Mouse (Mus musculus) stomach, embryonic 16.5 days (tissue): ENCODE data around the gene Zfp36l1. TPM values are rescaled to one million over a fixed set of nuclear protein-coding genes. Genes with fewer than 3 reads are reported as not detected.
A peak's percentile ranks its signal among the peaks of the same experiment; 100 is the strongest.

ENCODE experiments used
- ATAC-seq: fragments of 200-750 bp; cut with Nextera tagmentation; 2 replicates; pipeline ENCODE4 v1.8.0; 2017; ENCODE audit warnings: moderate number of reproducible peaks, moderate TSS enrichment; ENCODE audit not compliant: insufficient read depth, low FRiP score
- H3K27ac ChIP-seq: fragments of 300-500 bp; sonication (generic); 2 replicates; pipeline ENCODE4 v1.5.1; 2014; ENCODE audit warnings: low read length
- H3K27me3 ChIP-seq: fragments of 300-500 bp; sonication (generic); 2 replicates; pipeline ENCODE4 v1.6.1; 2014; ENCODE audit warnings: low read length, control low read depth, mixed read lengths; ENCODE audit not compliant: control insufficient read depth, insufficient read depth
- H3K36me3 ChIP-seq: fragments of 300-500 bp; sonication (generic); 2 replicates; pipeline ENCODE4 v1.6.1; 2014; ENCODE audit warnings: low read length; ENCODE audit not compliant: control insufficient read depth, insufficient read depth
- H3K4me1 ChIP-seq: fragments of 300-500 bp; sonication (generic); 2 replicates; pipeline ENCODE4 v1.6.1; 2014; ENCODE audit warnings: low read length, control low read depth, mixed read lengths; ENCODE audit not compliant: control insufficient read depth, insufficient read depth
- H3K4me2 ChIP-seq: fragments of 300-500 bp; sonication (generic); 2 replicates; pipeline ENCODE4 v1.6.1; 2014; ENCODE audit warnings: low read depth, low read length, mixed read lengths
- H3K4me3 ChIP-seq: fragments of 300-500 bp; sonication (generic); replicated peaks from 2 replicates; pipeline ENCODE4 v1.5.1; 2014; ENCODE audit warnings: mild to moderate bottlenecking, low read length
- H3K9ac ChIP-seq: fragments of 300-500 bp; sonication (generic); 2 replicates; pipeline ENCODE4 v1.6.1; 2014; ENCODE audit warnings: low read length
- H3K9me3 ChIP-seq: fragments of 300-500 bp; sonication (generic); replicated peaks from 2 replicates; pipeline ENCODE4 v1.6.1; 2016; ENCODE audit warnings: low read length, control low read depth; ENCODE audit not compliant: control insufficient read depth
- WGBS: fragments of 180-500 bp; shearing (Covaris S2); extraction: QIAGEN DNeasy Blood & Tissue Kit; methylation state at CpG from one replicate; pipeline ENCODE4 v1.1.7; 2014; 5-methylcytosine and 5-hydroxymethylcytosine counted together
- polyA plus RNA-seq: library from polyadenylated mRNA; unstranded; fragments of >200 nt; fragmentation: Nextera tagmentation; extraction: Ambion mirVana; gene quantifications from 2 replicates; pipeline ENCODE4 v1.2.1, GENCODE M21; 2015

Zfp36l1 gene
- polyA plus RNA-seq, 1 experiment from 2014 or later, result 137 TPM

- peaks cover 7% of the 10 kb centered on the region; the same call in 1 of the 2 replicates for H3K4me1 ChIP-seq
- ATAC-seq, result no peak
- 81% methylated on average over 3 of the region's 3 CpGs for WGBS
Measured at GRCm38 (mm10) chr12:80069040-80069439, 43.8 kb downstream of the Zfp36l1 start.

DNA sequence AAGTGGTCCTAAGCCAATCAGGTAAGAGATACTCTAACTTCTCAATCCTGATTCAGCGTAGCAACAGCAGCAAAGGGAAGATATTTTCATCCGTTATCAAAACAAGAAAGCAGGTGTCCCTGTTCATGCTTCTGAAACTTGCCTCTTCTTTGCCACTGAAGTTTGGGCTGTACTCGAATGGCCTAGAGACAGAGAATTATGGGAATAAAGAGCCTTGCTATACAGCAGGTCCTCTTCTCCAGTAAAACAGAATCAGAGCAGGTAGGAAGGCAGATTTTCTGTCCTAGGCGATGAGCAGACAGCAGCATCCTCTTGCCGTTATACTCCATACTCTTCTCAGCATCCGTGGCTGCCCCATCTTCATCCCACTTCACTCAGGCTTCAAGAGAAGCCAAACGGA, 44.8 kb downstream of the Zfp36l1 start:
- ATAC-seq, result no peak
- WGBS, result 82% methylated on average over 7 of the region's 7 CpGs
- no peaks in the 10 kb centered on the region for H3K9me3 ChIP-seq

More at GRCm38 (mm10) chr12:80069040-80069439, 43.8 kb downstream of the Zfp36l1 start:
- H3K27me3 ChIP-seq, result no peaks in the 10 kb centered on the region
- no peak overlapping the region for H3K9ac ChIP-seq
- no peak overlapping the region for H3K4me2 ChIP-seq
- no peaks in the 10 kb centered on the region for H3K36me3 ChIP-seq
- no peak overlapping the region for H3K27ac ChIP-seq
- H3K4me3 ChIP-seq, result no peak overlapping the region
- no peaks in the 10 kb centered on the region for H3K9me3 ChIP-seq

GRCm38 (mm10) chr12:80065049-80065448, 47.8 kb downstream of the Zfp36l1 start:
- no peaks in the 10 kb centered on the region for H3K36me3 ChIP-seq
- ATAC-seq, result no peak
- no peak overlapping the region for H3K4me2 ChIP-seq
- H3K4me1 ChIP-seq, result peaks cover 38% of the 10 kb centered on the region
- no peaks in the 10 kb centered on the region for H3K9me3 ChIP-seq
- no peak overlapping the region for H3K9ac ChIP-seq
- 82% methylated on average over 8 of the region's 8 CpGs for WGBS
- no peak overlapping the region for H3K27ac ChIP-seq
- H3K4me3 ChIP-seq, result no peak overlapping the region
- H3K27me3 ChIP-seq, result no peaks in the 10 kb centered on the region

More for the DNA sequence above, 44.8 kb downstream of the Zfp36l1 start:
- Histone ChIP-seq H3K4me2 (no peak overlapping the region), H3K36me3 (no peaks in the 10 kb centered on the region), H3K4me3 (no peak overlapping the region), H3K27ac (no peak overlapping the region), H3K27me3 (no peaks in the 10 kb centered on the region), H3K4me1 (peaks cover 17% of the 10 kb centered on the region; the same call in 1 of the 2 replicates), H3K9ac (no peak overlapping the region)

DNA sequence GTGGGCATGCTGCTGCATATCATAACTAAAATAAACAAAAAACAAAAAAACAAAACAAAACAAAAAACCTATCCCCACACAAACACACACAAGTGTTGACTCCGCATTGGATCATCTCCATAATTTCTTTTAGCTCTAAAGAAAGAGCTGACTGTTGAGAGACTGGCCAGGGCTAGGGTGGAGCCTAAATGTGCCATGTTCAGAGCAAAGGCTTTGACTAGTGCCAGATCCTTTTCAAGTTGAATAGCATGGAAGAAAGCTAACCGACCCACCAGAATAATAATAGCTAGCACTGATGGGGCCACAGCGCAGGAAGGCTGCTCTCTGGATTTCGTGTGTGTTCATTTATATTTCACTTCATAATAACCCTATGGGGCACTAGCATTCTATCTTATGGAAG, 48.5 kb downstream of the Zfp36l1 start:
- Histone ChIP-seq H3K4me1 (peaks cover 43% of the 10 kb centered on the region), H3K27ac (no peak overlapping the region)
- WGBS, result 69% methylated on average over 4 of the region's 4 CpGs

DNA sequence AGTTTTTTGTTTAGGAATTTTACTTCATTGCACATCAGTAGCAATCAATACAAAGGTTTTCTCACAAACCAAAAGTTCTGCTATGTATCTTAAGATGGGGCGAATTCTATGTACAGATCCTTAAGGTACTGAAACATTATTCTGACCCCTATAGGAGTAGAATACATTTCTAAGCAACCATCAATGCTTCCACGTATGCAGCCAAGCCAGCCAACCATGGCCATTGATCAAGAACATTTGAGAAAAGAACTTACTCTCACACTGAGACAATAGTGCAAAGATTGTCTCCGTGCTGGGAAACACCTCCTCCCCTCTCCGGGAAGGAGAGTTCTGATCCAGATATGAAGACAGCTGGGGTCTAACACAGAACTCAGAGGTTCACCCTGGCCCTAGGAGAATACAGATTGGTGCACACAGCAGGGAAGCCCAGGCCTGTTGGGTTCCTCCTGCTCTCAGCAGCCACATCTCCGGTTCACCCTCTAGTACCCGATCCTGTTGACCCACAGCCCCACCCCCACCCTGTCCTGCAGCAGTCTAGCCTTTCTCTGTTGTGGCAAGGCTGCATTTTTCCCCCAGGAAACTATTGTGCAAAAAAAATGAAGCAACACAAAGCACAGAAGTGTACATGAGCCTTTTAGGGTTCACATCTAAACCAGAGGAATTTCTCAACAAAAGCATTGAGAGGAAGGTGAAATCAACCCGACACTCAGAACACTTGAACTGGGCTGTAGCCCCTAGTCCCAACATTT, 49.2 kb downstream of the Zfp36l1 start:
- H3K9ac ChIP-seq, result no peak overlapping the region
- no peaks in the 10 kb centered on the region for H3K9me3 ChIP-seq
- no peak overlapping the region for H3K4me3 ChIP-seq
- WGBS, result 44% methylated on average over 7 of the region's 7 CpGs
- peak overlapping the region; percentile 85 for H3K27ac ChIP-seq
- no peak overlapping the region for H3K4me2 ChIP-seq
- peaks cover 43% of the 10 kb centered on the region for H3K4me1 ChIP-seq
- no peak for ATAC-seq
- no peaks in the 10 kb centered on the region for H3K36me3 ChIP-seq
- no peaks in the 10 kb centered on the region for H3K27me3 ChIP-seq

More for the DNA sequence above, 48.5 kb downstream of the Zfp36l1 start:
- no peaks in the 10 kb centered on the region for H3K27me3 ChIP-seq
- no peak overlapping the region for H3K4me3 ChIP-seq
- H3K4me2 ChIP-seq, result no peak overlapping the region
- no peak overlapping the region for H3K9ac ChIP-seq
- no peak for ATAC-seq
- no peaks in the 10 kb centered on the region for H3K36me3 ChIP-seq
- H3K9me3 ChIP-seq, result no peaks in the 10 kb centered on the region

DNA sequence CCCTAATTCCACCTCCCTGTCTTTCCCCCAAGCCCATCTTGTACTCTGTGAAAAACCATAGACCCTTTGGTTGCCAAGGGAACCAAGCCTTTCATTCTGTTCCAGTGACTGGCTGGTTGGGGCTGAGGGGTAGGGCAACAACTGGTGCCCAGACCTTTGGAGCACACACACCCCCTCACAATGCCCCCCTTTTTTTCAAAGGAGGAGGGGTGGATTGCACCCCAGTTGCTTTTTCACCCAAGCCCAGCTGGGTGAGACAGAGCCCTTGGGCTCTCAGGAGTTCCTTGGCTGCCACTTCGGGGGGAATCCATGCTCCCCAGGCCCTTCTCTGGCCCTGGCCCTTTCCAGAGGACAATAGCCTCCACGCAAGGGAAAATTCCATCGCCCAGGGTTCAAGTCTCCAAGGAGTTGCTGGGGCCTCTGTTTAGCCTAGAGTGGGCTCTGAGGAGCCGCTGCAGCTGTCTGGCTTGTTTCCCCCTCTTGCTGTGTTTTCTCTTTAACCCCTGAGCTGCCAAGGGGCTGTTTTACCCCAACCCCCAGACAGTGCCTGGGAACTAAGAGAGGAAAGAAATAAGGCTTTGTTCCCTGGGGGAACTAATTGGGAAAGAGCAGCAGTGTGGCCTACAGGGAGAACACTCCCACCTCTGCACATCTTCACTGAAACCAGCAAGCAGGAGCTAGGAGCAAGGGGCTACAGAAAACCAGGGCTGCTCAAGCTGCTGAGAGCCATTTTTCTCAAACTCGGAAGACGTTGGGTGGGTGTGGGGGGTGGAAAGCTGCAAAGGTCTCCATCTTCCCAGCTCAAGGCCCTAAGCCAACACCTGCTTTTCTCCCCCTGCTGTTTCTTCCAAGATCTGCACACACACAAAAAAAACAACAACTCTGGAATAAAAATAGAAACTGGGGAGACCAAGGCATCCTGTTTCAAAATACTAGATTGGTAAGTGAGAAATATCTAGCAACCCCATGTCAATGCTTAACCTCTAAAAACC, 50.1 kb downstream of the Zfp36l1 start:
- H3K9ac ChIP-seq, result peak overlapping the region; percentile 19
- H3K4me3 ChIP-seq, result no peak overlapping the region
- 16% methylated on average over 6 of the region's 6 CpGs for WGBS

GRCm38 (mm10) chr12:80061810-80062209, 51.0 kb downstream of the Zfp36l1 start:
- 20% methylated on average over 5 of the region's 5 CpGs for WGBS
- Histone ChIP-seq H3K27ac (peak overlapping the region; percentile 85), H3K36me3 (no peaks in the 10 kb centered on the region), H3K4me3 (no peak overlapping the region), H3K4me2 (no peak overlapping the region), H3K9me3 (no peaks in the 10 kb centered on the region), H3K4me1 (peaks cover 43% of the 10 kb centered on the region), H3K9ac (0 out of 2 replicates have a peak overlapping the region, but pooled peaks have one; percentile 10), H3K27me3 (no peaks in the 10 kb centered on the region)
- ATAC-seq, result 0 out of 2 replicates have a peak, but pooled peaks have one; percentile 1

More for the DNA sequence above, 50.1 kb downstream of the Zfp36l1 start:
- Histone ChIP-seq H3K27ac (peak overlapping the region; percentile 85), H3K9me3 (no peaks in the 10 kb centered on the region), H3K4me2 (no peak overlapping the region), H3K27me3 (no peaks in the 10 kb centered on the region), H3K4me1 (peaks cover 43% of the 10 kb centered on the region), H3K36me3 (no peaks in the 10 kb centered on the region)
- peak; percentile 31 for ATAC-seq

- no peaks in the 10 kb centered on the region for H3K9me3 ChIP-seq
- H3K4me3 ChIP-seq, result no peak overlapping the region
- H3K4me2 ChIP-seq, result no peak overlapping the region
- no peaks in the 10 kb centered on the region for H3K36me3 ChIP-seq
- H3K27me3 ChIP-seq, result no peaks in the 10 kb centered on the region
- no peak overlapping the region for H3K9ac ChIP-seq
- H3K4me1 ChIP-seq, result peaks cover 43% of the 10 kb centered on the region
- no peak for ATAC-seq
- 63% methylated on average over 1 of the region's 1 CpGs for WGBS
- no peak overlapping the region for H3K27ac ChIP-seq
Measured at GRCm38 (mm10) chr12:80060809-80061208, 52.0 kb downstream of the Zfp36l1 start.

- no peak overlapping the region for H3K4me2 ChIP-seq
- H3K4me1 ChIP-seq, result peaks cover 43% of the 10 kb centered on the region
- no peak for ATAC-seq
- peak overlapping the region; percentile 13 for H3K27ac ChIP-seq
- WGBS, result 60% methylated on average over 9 of the region's 9 CpGs
- H3K9ac ChIP-seq, result no peak overlapping the region
- H3K4me3 ChIP-seq, result no peak overlapping the region
- no peaks in the 10 kb centered on the region for H3K27me3 ChIP-seq
- no peaks in the 10 kb centered on the region for H3K9me3 ChIP-seq
- no peaks in the 10 kb centered on the region for H3K36me3 ChIP-seq
Measured at GRCm38 (mm10) chr12:80060338-80060737, 52.5 kb downstream of the Zfp36l1 start.
